Mouse (Mus musculus) MEL (cell line): Measurements from ENCODE around the gene Olfr585. TPM values are rescaled to one million over a fixed set of nuclear protein-coding genes. Genes with fewer than 3 reads are reported as not detected.

Experiments used
- DNase-seq: peaks from one replicate; pipeline ENCODE4 v3.0.0; 2011; ENCODE audit warnings: low read depth, low spot score
- H3K27ac ChIP-seq: 2 replicates; pipeline ENCODE4 v1.5.1; 2012; ENCODE audit warnings: low read depth, mild to moderate bottlenecking, control low read depth, low read length, moderate library complexity; ENCODE audit not compliant: control insufficient read depth
- H3K27me3 ChIP-seq, 2 experiments: fragments of 150-350 bp in 1 of 2; sonication (generic) in 1 of 2; 2 replicates each; pipeline ENCODE4 v1.6.1; 2012; ENCODE audit warnings: low read length in 2 of 2, mild to moderate bottlenecking in 2 of 2, improper control_type of control experiment in 1 of 2, moderate library complexity in 1 of 2; ENCODE audit not compliant: insufficient read depth in 2 of 2, control insufficient read depth in 1 of 2
- H3K36me3 ChIP-seq, 2 experiments: 2 replicates each; pipeline ENCODE4 v1.6.1; 2012 to 2014; ENCODE audit warnings: low read length in 2 of 2, improper control_type of control experiment in 1 of 2, inconsistent platforms in 1 of 2, mild to moderate bottlenecking in 1 of 2; ENCODE audit not compliant: insufficient read depth in 2 of 2, control insufficient read depth in 1 of 2
- H3K4me1 ChIP-seq, 2 experiments: fragments of 150-350 bp in 1 of 2; sonication (generic) in 1 of 2; 2 replicates each; pipeline ENCODE4 v1.6.1; 2012; ENCODE audit warnings: low read length in 2 of 2, improper control_type of control experiment in 1 of 2, mild to moderate bottlenecking in 1 of 2; ENCODE audit not compliant: insufficient read depth in 2 of 2, control insufficient read depth in 1 of 2
- H3K4me3 ChIP-seq, 2 experiments: fragments of 150-350 bp in 1 of 2; sonication (generic) in 1 of 2; 2 replicates each; pipeline ENCODE4 v1.5.1; 2012; ENCODE audit warnings: low read depth in 2 of 2, low read length in 2 of 2, mild to moderate bottlenecking in 2 of 2, moderate library complexity in 2 of 2, control low read depth in 1 of 2, improper control_type of control experiment in 1 of 2; ENCODE audit not compliant: control insufficient read depth in 1 of 2, insufficient read depth in 1 of 2
- H3K79me2 ChIP-seq: 2 replicates; pipeline ENCODE4 v1.6.1; 2012; ENCODE audit warnings: mild to moderate bottlenecking, low read length, moderate library complexity; ENCODE audit not compliant: control insufficient read depth, poor library complexity, insufficient read depth
- H3K9ac ChIP-seq: 2 replicates; pipeline ENCODE4 v1.6.1; 2012; ENCODE audit warnings: low read depth, mild to moderate bottlenecking, control low read depth, low read length, moderate library complexity; ENCODE audit not compliant: control insufficient read depth, poor library complexity, severe bottlenecking
- H3K9me3 ChIP-seq: fragments of 150-350 bp; sonication (generic); replicated peaks from 2 replicates; pipeline ENCODE4 v1.6.1; 2012; ENCODE audit warnings: mild to moderate bottlenecking, low read length, improper control_type of control experiment, moderate library complexity; ENCODE audit not compliant: insufficient read depth
- BHLHE40 ChIP-seq: IDR thresholded peaks from 2 replicates; pipeline ENCODE4 v1.6.1; 2012; ENCODE audit warnings: low read depth, mild to moderate bottlenecking, inconsistent platforms, low read length, improper control_type of control experiment, borderline replicate concordance
- CHD1 ChIP-seq: IDR thresholded peaks from 2 replicates; pipeline ENCODE4 v1.6.1; 2012; ENCODE audit warnings: low read depth, mild to moderate bottlenecking, inconsistent platforms, low read length, improper control_type of control experiment
- CHD2 ChIP-seq: IDR thresholded peaks from 2 replicates; pipeline ENCODE4 v1.6.1; 2011; ENCODE audit warnings: low read length, improper control_type of control experiment
- CTCF ChIP-seq, 3 experiments: IDR thresholded peaks in 2 of 3; conservative IDR thresholded peaks in 1 of 3; 2 replicates each; pipeline ENCODE4 v1.5.1; 2011 to 2012; ENCODE audit warnings: low read length in 3 of 3, low read depth in 2 of 3, mild to moderate bottlenecking in 2 of 3, improper control_type of control experiment in 1 of 3, inconsistent platforms in 1 of 3, mixed read lengths in 1 of 3, moderate library complexity in 1 of 3; ENCODE audit not compliant: control insufficient read depth in 1 of 3, insufficient read depth in 1 of 3, poor library complexity in 1 of 3, severe bottlenecking in 1 of 3
- ELF1 ChIP-seq: IDR thresholded peaks from 2 replicates; pipeline ENCODE4 v1.6.1; 2014; ENCODE audit warnings: low read depth, mild to moderate bottlenecking, inconsistent platforms, low read length, improper control_type of control experiment, moderate library complexity
- EP300 ChIP-seq, 2 experiments: IDR thresholded peaks; 2 replicates each; pipeline ENCODE4 v1.6.1; 2011; ENCODE audit warnings: improper control_type of control experiment in 2 of 2, low read length in 2 of 2, low read depth in 1 of 2, mild to moderate bottlenecking in 1 of 2
- ETS1 ChIP-seq: IDR thresholded peaks from 2 replicates; pipeline ENCODE4 v1.6.1; 2012; ENCODE audit warnings: low read depth, mild to moderate bottlenecking, inconsistent platforms, low read length, improper control_type of control experiment, moderate library complexity
- GABPA ChIP-seq: IDR thresholded peaks from 2 replicates; pipeline ENCODE4 v1.6.1; 2012; ENCODE audit warnings: low read depth, mild to moderate bottlenecking, inconsistent platforms, low read length, improper control_type of control experiment, moderate library complexity
- HCFC1 ChIP-seq: IDR thresholded peaks from 2 replicates; pipeline ENCODE4 v1.6.1; 2012; ENCODE audit warnings: low read depth, mild to moderate bottlenecking, inconsistent platforms, low read length, improper control_type of control experiment, moderate library complexity
- JUND ChIP-seq: IDR thresholded peaks from 2 replicates; pipeline ENCODE4 v1.6.1; 2011; ENCODE audit warnings: low read depth, mild to moderate bottlenecking, improper control_type of control experiment, low read length
- KAT2A ChIP-seq: conservative IDR thresholded peaks from 2 replicates; pipeline ENCODE4 v1.6.1; 2012; ENCODE audit warnings: low read depth, low read length, improper control_type of control experiment, inconsistent platforms
- MAFK ChIP-seq: IDR thresholded peaks from 2 replicates; pipeline ENCODE4 v1.6.1; 2011; ENCODE audit warnings: low read depth, mild to moderate bottlenecking, low read length, improper control_type of control experiment, borderline replicate concordance
- MAX ChIP-seq: IDR thresholded peaks from 2 replicates; pipeline ENCODE4 v1.6.1; 2011; ENCODE audit warnings: low read length, improper control_type of control experiment
- MXI1 ChIP-seq: IDR thresholded peaks from 2 replicates; pipeline ENCODE4 v1.6.1; 2011; ENCODE audit warnings: mild to moderate bottlenecking, low read depth, low read length, improper control_type of control experiment
- NELFE ChIP-seq: IDR thresholded peaks from 2 replicates; pipeline ENCODE4 v1.6.1; 2011; ENCODE audit warnings: low read depth, low read length, improper control_type of control experiment
- NRF1 ChIP-seq: IDR thresholded peaks from 2 replicates; pipeline ENCODE4 v1.6.1; 2014; ENCODE audit warnings: low read depth, mild to moderate bottlenecking, inconsistent platforms, low read length, improper control_type of control experiment, moderate library complexity; ENCODE audit not compliant: poor library complexity, insufficient read depth, severe bottlenecking
- POLR2A ChIP-seq, 2 experiments: IDR thresholded peaks; 2 replicates each; pipeline ENCODE4 v1.6.1; 2011 to 2012; ENCODE audit warnings: low read length in 2 of 2, mild to moderate bottlenecking in 2 of 2, control low read depth in 1 of 2, improper control_type of control experiment in 1 of 2, low read depth in 1 of 2, moderate library complexity in 1 of 2; ENCODE audit not compliant: control insufficient read depth in 1 of 2, insufficient read depth in 1 of 2, poor library complexity in 1 of 2
- POLR2AphosphoS2 ChIP-seq: IDR thresholded peaks from 2 replicates; pipeline ENCODE4 v1.6.1; 2011; ENCODE audit warnings: low read length, improper control_type of control experiment
- POLR2AphosphoS5 ChIP-seq: IDR thresholded peaks from 2 replicates; pipeline ENCODE4 v1.6.1; 2012; ENCODE audit warnings: low read depth, borderline replicate concordance, mild to moderate bottlenecking, inconsistent platforms, low read length, moderate library complexity, mixed read lengths
- RAD21 ChIP-seq: IDR thresholded peaks from 2 replicates; pipeline ENCODE4 v1.6.1; 2011; ENCODE audit warnings: mild to moderate bottlenecking, low read depth, low read length, improper control_type of control experiment
- RCOR1 ChIP-seq: IDR thresholded peaks from 2 replicates; pipeline ENCODE4 v1.6.1; 2012; ENCODE audit warnings: low read depth, mild to moderate bottlenecking, inconsistent platforms, low read length, improper control_type of control experiment
- SIN3A ChIP-seq: IDR thresholded peaks from 2 replicates; pipeline ENCODE4 v1.6.1; 2012; ENCODE audit warnings: low read length, improper control_type of control experiment, inconsistent platforms
- SMC3 ChIP-seq: IDR thresholded peaks from 2 replicates; pipeline ENCODE4 v1.6.1; 2011; ENCODE audit warnings: low read depth, low read length, improper control_type of control experiment
- TAL1 ChIP-seq: IDR thresholded peaks from 2 replicates; pipeline ENCODE4 v1.6.1; 2012; ENCODE audit warnings: mild to moderate bottlenecking, inconsistent platforms, low read length, moderate library complexity, mixed read lengths
- TCF12 ChIP-seq: IDR thresholded peaks from 2 replicates; pipeline ENCODE4 v1.6.1; 2014; ENCODE audit warnings: low read depth, mild to moderate bottlenecking, inconsistent platforms, low read length, improper control_type of control experiment, moderate library complexity
- USF2 ChIP-seq, 2 experiments: IDR thresholded peaks; 2 replicates each; pipeline ENCODE4 v1.6.1; 2011 to 2012; ENCODE audit warnings: improper control_type of control experiment in 2 of 2, low read length in 2 of 2, borderline replicate concordance in 1 of 2, inconsistent platforms in 1 of 2, low read depth in 1 of 2, mild to moderate bottlenecking in 1 of 2; ENCODE audit not compliant: insufficient read depth in 1 of 2
- ZC3H11A ChIP-seq: IDR thresholded peaks from 2 replicates; pipeline ENCODE4 v1.6.1; 2012; ENCODE audit warnings: low read depth, mild to moderate bottlenecking, inconsistent platforms, low read length, improper control_type of control experiment
- ZKSCAN1 ChIP-seq: IDR thresholded peaks from 2 replicates; pipeline ENCODE4 v1.6.1; 2012; ENCODE audit warnings: low read depth, mild to moderate bottlenecking, inconsistent platforms, low read length, improper control_type of control experiment, moderate library complexity
- ZMIZ1 ChIP-seq: IDR thresholded peaks from 2 replicates; pipeline ENCODE4 v1.6.1; 2012; ENCODE audit warnings: low read depth, mild to moderate bottlenecking, inconsistent platforms, low read length, improper control_type of control experiment, moderate library complexity
- ZNF384 ChIP-seq: IDR thresholded peaks from 2 replicates; pipeline ENCODE4 v1.6.1; 2012; ENCODE audit warnings: low read depth, mild to moderate bottlenecking, inconsistent platforms, low read length, improper control_type of control experiment
- polyA plus RNA-seq, 2 experiments: library from polyadenylated mRNA; stranded (reverse) in 1 of 2; unstranded in 1 of 2; fragments of >175 nt in 1 of 2; fragments of >200 nt in 1 of 2; gene quantifications; 2 replicates each; pipeline versions ENCODE4 v1.2.1 to v1.2.4; 2012; ENCODE audit warnings: low replicate concordance in 2 of 2, low read depth in 1 of 2; ENCODE audit not compliant: insufficient read length in 2 of 2, insufficient read depth in 1 of 2, missing spikeins in 1 of 2
- total RNA-seq: library from RNA; depleted of rRNA; stranded (reverse); fragments of 300-350 nt; gene quantifications from 2 replicates; pipeline ENCODE4 v1.2.3, GENCODE M21; 2012; rRNA removed

Olfr585 gene
- not detected in 2 replicates for total RNA-seq
- not detected for polyA plus RNA-seq

- Histone ChIP-seq H3K36me3 (no peaks in the 10 kb centered on the region), H3K27ac (no peak within 1 kb of the TSS), H3K79me2 (no peaks in the 10 kb centered on the region), H3K9ac (no peak within 1 kb of the TSS), H3K4me3 (no peak within 1 kb of the TSS), H3K4me1 (no peaks in the 10 kb centered on the region), H3K9me3 (no peaks in the 10 kb centered on the region), H3K27me3 (no peaks in the 10 kb centered on the region)
- no peak for DNase-seq
- TF ChIP-seq MXI1 (no peak), MAFK (no peak), SIN3A (no peak), NRF1 (no peak), POLR2AphosphoS2 (no peak), CHD1 (no peak), GABPA (no peak), ZKSCAN1 (no peak), NELFE (no peak), ELF1 (no peak), USF2 (IDR thresholded peaks at IDR 0.05; ENCODE audit: borderline replicate concordance in 1 of 2, insufficient read depth in 1 of 2, low read depth in 1 of 2, low read length in 2 of 2) (no peak), TAL1 (no peak), KAT2A (no peak), ETS1 (no peak), TCF12 (no peak), CHD2 (no peak), ZNF384 (no peak), RCOR1 (no peak), MAX (no peak), ZMIZ1 (no peak)
Measured at GRCm38 (mm10) chr7:103097420-103097819, at the start of gene Olfr585. TSS of gene Olfr585 (plus strand) at chr7:103097720.

DNA sequence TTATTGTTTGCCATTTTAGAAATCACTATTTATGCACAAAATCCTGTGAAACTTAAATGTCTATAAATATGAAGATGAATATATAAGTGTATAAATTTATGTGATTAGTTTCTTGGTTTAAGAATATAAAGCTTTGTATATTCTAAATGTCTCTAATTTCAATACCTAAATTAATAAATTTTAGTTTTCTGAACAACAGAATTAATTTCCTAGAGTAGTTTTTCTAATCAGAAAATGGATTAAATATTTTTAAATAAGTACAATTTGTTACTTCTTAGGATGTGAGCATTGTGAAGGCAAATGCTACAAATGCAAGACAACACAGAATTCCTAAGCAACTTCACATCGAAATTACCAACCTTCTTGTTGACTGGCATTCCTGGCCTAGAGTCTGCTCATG is 46.5 kb upstream of the Olfr585 start, which contains the start of gene Olfr583:
TSS of gene Olfr583 (plus strand) at position 301 of the 400 bp plus-strand sequence.
- DNase-seq = no peak
- Histone ChIP-seq H3K79me2 (no peaks in the 10 kb centered on the region), H3K27ac (no peak within 1 kb of the TSS), H3K9ac (no peak within 1 kb of the TSS), H3K4me3 (no peak within 1 kb of the TSS), H3K36me3 (no peaks in the 10 kb centered on the region), H3K27me3 (no peaks in the 10 kb centered on the region), H3K4me1 (no peaks in the 10 kb centered on the region), H3K9me3 (no peaks in the 10 kb centered on the region)
- TF ChIP-seq SMC3 (no peak), ZC3H11A (no peak), MAFK (no peak), ETS1 (no peak), JUND (no peak), POLR2AphosphoS2 (no peak), POLR2AphosphoS5 (no peak), RAD21 (no peak), CTCF (IDR thresholded peaks at IDR 0.05 in 2 of 3, conservative IDR thresholded peaks at IDR 0.05 in 1 of 3; ENCODE audit: control insufficient read depth in 1 of 3, insufficient read depth in 1 of 3, low read depth in 2 of 3, low read length in 3 of 3, poor library complexity in 1 of 3, severe bottlenecking in 1 of 3) (no peak), HCFC1 (no peak), ZKSCAN1 (no peak), EP300 (IDR thresholded peaks at IDR 0.05; ENCODE audit: low read depth in 1 of 2, low read length in 2 of 2) (no peak), GABPA (no peak), BHLHE40 (no peak), POLR2A (IDR thresholded peaks at IDR 0.05; ENCODE audit: control insufficient read depth in 1 of 2, insufficient read depth in 1 of 2, low read depth in 1 of 2, low read length in 2 of 2, poor library complexity in 1 of 2) (no peak), ELF1 (no peak)
